Mouse (Mus musculus) left cerebral cortex, adult 18-20 months (tissue): ENCODE data around the gene Gatd1. TPM values are rescaled to one million over a fixed set of nuclear protein-coding genes. Genes with fewer than 3 reads are reported as not detected.

Experiments
- DNase-seq, 2 experiments: peaks; one replicate each; pipeline ENCODE4 v3.0.0; 2021 to 2022; ENCODE audit warnings: low spot score in 2 of 2, mixed read lengths in 1 of 2
- total RNA-seq, 2 experiments: library from RNA; stranded (reverse); gene quantifications; 2 replicates each; pipeline ENCODE4 v1.2.3; 2021

Gatd1 gene
- total RNA-seq, 2 experiments from 2014 or later = 40.4 to 45.1 TPM

GRCm38 (mm10) chr7:141443081-141443821 is 29.3 kb upstream of the Gatd1 start:
- no peak for DNase-seq

GRCm38 (mm10) chr7:141442199-141442598 is 28.3 kb upstream of the Gatd1 start:
- DNase-seq = no peak

GRCm38 (mm10) chr7:141441460-141441859 is 27.5 kb upstream of the Gatd1 start:
- DNase-seq = no peak

GRCm38 (mm10) chr7:141440613-141441012 is 26.7 kb upstream of the Gatd1 start:
- DNase-seq = peak; percentile 53 to 54

GRCm38 (mm10) chr7:141439811-141440210 is 25.9 kb upstream of the Gatd1 start:
- no peak for DNase-seq

- no peak for DNase-seq
Measured at GRCm38 (mm10) chr7:141439140-141439679, 25.3 kb upstream of the Gatd1 start.

GRCm38 (mm10) chr7:141438201-141438968 is 24.4 kb upstream of the Gatd1 start:
- DNase-seq = no peak

GRCm38 (mm10) chr7:141437178-141438120 is 23.5 kb upstream of the Gatd1 start, which contains the start of gene Slc25a22:
Gene Slc25a22, minus strand, starts transcription at chr7:141437892.
- peak; percentile 80 to 87 for DNase-seq

- DNase-seq = no peak
Measured at GRCm38 (mm10) chr7:141436523-141436892, 22.6 kb upstream of the Gatd1 start.

GRCm38 (mm10) chr7:141435856-141436522 is 22.1 kb upstream of the Gatd1 start:
- DNase-seq = peak in 1 of 2 experiments; percentile 3

GRCm38 (mm10) chr7:141435129-141435855 is 21.4 kb upstream of the Gatd1 start:
- DNase-seq = peak; percentile 63 to 70

GRCm38 (mm10) chr7:141434464-141434863 is 20.5 kb upstream of the Gatd1 start:
- DNase-seq = peak; percentile 66 to 76

- DNase-seq = no peak
Measured at GRCm38 (mm10) chr7:141433517-141434400, 19.8 kb upstream of the Gatd1 start.

GRCm38 (mm10) chr7:141432741-141433516 is 19.0 kb upstream of the Gatd1 start:
- no peak for DNase-seq

GRCm38 (mm10) chr7:141432186-141432611 is 18.3 kb upstream of the Gatd1 start:
- DNase-seq = no peak

GRCm38 (mm10) chr7:141431434-141432185 is 17.7 kb upstream of the Gatd1 start:
- DNase-seq = no peak

GRCm38 (mm10) chr7:141430585-141431240 is 16.8 kb upstream of the Gatd1 start:
- DNase-seq = no peak
